Mouse (Mus musculus) erythroblast, embryonic 14.5 days (primary cell): ENCODE measurements around the gene Tube1. TPM values are rescaled to one million over a fixed set of nuclear protein-coding genes. Genes with fewer than 3 reads are reported as not detected.
"Not testable (repeated sequence)": the region's sequence is repeated elsewhere in the genome, so short reads cannot be mapped to it uniquely, and the experiment has no call there.

Experiments
- H3K27me3 ChIP-seq: 2 replicates; pipeline ENCODE4 v1.6.1; 2012; ENCODE audit warnings: inconsistent platforms; ENCODE audit not compliant: control insufficient read depth
- H3K36me3 ChIP-seq: 2 replicates; pipeline ENCODE4 v1.6.1; 2012; ENCODE audit warnings: mild to moderate bottlenecking, inconsistent platforms; ENCODE audit not compliant: control insufficient read depth
- H3K4me1 ChIP-seq: 2 replicates; pipeline ENCODE4 v1.6.1; 2012; ENCODE audit warnings: inconsistent platforms; ENCODE audit not compliant: control insufficient read depth
- H3K4me3 ChIP-seq: replicated peaks from 2 replicates; pipeline ENCODE3; 2012; ENCODE audit warnings: moderate library complexity, mild to moderate bottlenecking, inconsistent platforms
- H3K9me3 ChIP-seq: 2 replicates; pipeline ENCODE4 v1.6.1; 2012; ENCODE audit warnings: low read length, inconsistent platforms, mixed read lengths; ENCODE audit not compliant: control insufficient read depth
- GATA1 ChIP-seq: IDR thresholded peaks from 2 replicates; pipeline ENCODE4 v1.6.1; 2012; ENCODE audit warnings: low read length, inconsistent platforms, mixed read lengths
- TAL1 ChIP-seq: IDR thresholded peaks from 3 replicates; pipeline ENCODE4 v1.6.1; 2012; ENCODE audit warnings: low read length, inconsistent platforms, mixed read lengths
- polyA plus RNA-seq: library from polyadenylated mRNA; stranded (reverse); fragments of >175 nt; gene quantifications from 2 replicates; pipeline ENCODE4 v1.2.3, GENCODE M21; 2012

The Tube1 gene
- polyA plus RNA-seq, 1 experiment, result 0.07 TPM

DNA sequence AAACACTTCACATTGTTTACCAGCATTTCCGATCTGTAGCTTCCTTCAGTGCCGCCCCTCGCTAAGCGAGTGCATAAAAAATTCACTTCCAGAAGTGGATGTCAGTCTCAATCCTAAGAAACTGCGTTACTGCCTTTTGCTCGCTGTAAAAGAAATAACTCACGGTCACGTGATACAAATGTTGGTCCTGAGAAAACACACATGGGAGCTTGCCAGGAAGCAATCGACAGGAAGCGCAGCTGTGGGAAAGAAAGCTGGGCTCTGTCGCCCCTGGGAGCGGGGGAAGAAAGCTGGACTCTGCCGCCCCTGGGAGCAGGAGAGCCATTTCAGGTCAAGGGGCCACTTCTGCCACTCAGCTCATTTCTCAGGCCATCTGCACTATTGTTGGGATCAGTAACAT, 39.3 kb downstream of the Tube1 start:
- Histone ChIP-seq H3K36me3 (no peaks in the 10 kb centered on the region), H3K27me3 (peaks cover 6% of the 10 kb centered on the region), H3K9me3 (no peaks in the 10 kb centered on the region), H3K4me1 (peaks cover 14% of the 10 kb centered on the region), H3K4me3 (no peak overlapping the region)
- TF ChIP-seq TAL1 (no peak), GATA1 (no peak)

DNA sequence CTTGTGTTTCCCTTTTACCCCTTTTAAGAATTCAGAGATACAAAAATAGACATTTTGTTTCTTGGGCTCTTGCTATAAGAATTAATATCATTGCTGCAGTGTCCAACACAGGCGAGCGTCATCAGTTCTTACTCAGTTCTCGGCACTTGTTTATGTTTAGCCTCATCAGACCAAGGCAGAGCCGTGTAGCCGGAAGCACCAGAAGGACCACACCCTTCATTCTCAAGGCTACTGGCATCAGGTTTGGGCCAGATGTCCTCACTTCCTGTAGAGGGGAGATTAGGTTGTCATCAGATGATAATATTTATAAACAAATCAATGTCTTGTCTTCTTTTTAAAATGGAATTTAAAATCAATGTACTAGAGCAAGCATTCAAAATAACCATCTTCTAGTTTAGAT, 43.2 kb downstream of the Tube1 start:
- Histone ChIP-seq H3K4me3 (no peak overlapping the region), H3K27me3 (no peaks in the 10 kb centered on the region), H3K4me1 (peaks cover 1% of the 10 kb centered on the region), H3K9me3 (no peaks in the 10 kb centered on the region), H3K36me3 (no peaks in the 10 kb centered on the region)
- TF ChIP-seq TAL1 (no peak), GATA1 (no peak)

DNA sequence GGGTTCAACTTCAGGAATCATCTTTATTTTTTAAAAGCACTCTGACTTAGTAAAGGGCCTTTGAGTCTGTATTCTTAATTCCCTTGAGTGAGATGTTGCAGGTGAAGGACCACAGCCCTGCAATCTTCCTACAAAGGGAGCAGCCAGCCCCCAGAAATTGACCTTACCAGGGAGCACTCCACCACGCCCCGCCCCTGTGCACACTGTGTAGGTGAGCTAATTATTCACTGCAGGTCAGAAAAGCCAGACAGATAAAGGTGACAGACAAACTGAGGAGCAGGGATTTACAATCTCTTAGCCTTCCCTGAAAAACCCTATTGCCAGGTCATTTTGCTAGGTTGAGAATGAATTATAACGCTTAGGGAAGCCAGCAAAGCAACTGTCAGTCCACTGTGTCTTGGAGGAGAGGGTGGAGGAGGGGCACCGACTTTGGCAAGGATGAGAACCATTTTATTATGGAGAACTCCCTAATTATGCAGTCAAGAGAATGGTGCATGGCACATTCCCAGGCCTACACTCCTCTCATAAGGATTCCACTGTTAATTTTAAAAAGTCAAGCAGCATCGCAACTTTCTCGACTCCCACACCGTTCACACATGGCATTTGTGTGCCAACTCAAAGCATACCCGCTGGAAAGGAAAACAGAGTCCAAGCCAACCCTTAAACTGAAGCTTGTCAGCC, 51.2 kb downstream of the Tube1 start:
- H3K4me3 ChIP-seq, result no peak overlapping the region
- no peak for TF ChIP-seq GATA1
- no peak for TF ChIP-seq TAL1
- H3K9me3 ChIP-seq, result no peaks in the 10 kb centered on the region
- H3K36me3 ChIP-seq, result no peaks in the 10 kb centered on the region
- no peaks in the 10 kb centered on the region for H3K27me3 ChIP-seq
- H3K4me1 ChIP-seq, result no peaks in the 10 kb centered on the region

DNA sequence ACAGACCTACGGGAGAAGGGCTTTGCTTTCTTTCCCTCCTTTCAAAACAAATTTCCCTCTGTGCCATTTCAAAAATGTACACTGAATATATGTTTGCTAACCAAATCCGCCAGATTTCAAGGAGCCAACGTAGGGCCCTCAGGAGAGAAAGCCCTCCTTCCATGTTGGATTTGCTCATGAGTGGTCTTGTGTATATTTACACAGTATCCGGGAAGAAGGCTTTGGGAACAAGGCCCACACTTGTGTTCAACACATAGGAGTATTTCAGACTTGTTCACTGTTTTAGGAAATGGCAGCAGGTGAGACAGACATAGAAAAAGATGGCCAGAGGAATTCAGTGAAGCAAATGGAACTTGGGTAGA, 51.8 kb downstream of the Tube1 start:
- H3K27me3 ChIP-seq, result no peaks in the 10 kb centered on the region
- no peaks in the 10 kb centered on the region for H3K36me3 ChIP-seq
- TF ChIP-seq GATA1, result no peak
- TF ChIP-seq TAL1, result no peak
- no peaks in the 10 kb centered on the region for H3K4me1 ChIP-seq
- H3K4me3 ChIP-seq, result no peak overlapping the region
- H3K9me3 ChIP-seq, result no peaks in the 10 kb centered on the region

DNA sequence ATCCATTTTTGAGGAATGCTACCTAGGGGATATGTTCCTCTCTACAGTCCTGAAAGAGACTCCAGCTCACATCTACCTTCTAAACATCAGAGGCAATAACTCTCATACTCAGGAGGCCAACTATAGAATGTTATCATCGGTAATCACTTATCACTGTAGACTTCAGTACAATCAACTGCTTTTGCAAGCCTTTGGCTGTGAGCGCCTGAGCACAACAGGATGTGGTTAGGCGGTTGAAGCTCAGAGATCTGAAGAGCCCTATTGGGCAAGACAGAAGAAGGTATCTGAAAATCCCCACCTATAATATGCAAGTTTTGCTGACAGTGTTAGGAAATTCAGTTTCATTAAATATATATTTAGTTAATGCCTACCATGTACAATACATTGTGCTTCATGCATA, 58.9 kb downstream of the Tube1 start:
- no peaks in the 10 kb centered on the region for H3K4me1 ChIP-seq
- TF ChIP-seq TAL1, result no peak
- TF ChIP-seq GATA1, result no peak
- 0 out of 2 replicates have a peak, but pooled peaks cover 3% of the 10 kb centered on the region for H3K9me3 ChIP-seq
- no peak overlapping the region for H3K4me3 ChIP-seq
- H3K36me3 ChIP-seq, result no peaks in the 10 kb centered on the region
- H3K27me3 ChIP-seq, result no peaks in the 10 kb centered on the region

DNA sequence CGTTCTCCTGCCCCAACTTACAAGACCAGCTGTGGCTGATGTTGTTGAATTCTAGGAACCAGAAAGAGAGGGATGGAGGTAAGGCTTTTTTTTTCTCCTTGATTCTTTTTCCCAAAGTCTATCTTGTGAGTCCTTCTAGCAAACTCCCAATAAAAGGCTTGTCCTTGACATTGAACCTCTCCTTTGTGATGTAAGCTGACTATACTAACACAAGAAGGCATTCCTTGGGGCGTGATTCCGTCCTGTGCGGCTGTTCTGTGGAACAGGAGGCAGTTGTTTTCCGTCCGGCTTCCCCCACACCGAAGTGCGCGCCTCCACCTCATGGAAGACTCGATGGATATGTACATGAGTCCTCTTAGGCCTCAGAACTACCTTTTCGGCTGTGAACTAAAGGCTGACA, 64.4 kb downstream of the Tube1 start:
- not testable (repeated sequence) for H3K9me3 ChIP-seq

More for the DNA sequence above, 64.4 kb downstream of the Tube1 start:
- H3K36me3 ChIP-seq, H3K4me3 ChIP-seq, H3K4me1 ChIP-seq, H3K27me3 ChIP-seq: not testable (repeated sequence)

Other genes starting within 250 kb of the Tube1 start
- gene Lama4, start 168.5 kb upstream of the Tube1 start, polyA plus RNA-seq, result not detected in 2 replicates
- 0.12 TPM in 1 of 2 replicates, not detected in the other for gene Fam229b, start 62 bp upstream of the Tube1 start, polyA plus RNA-seq
- gene Ccn6, start 29.8 kb downstream of the Tube1 start, polyA plus RNA-seq, result not detected in 2 replicates
- gene Fyn, start 234.9 kb downstream of the Tube1 start, polyA plus RNA-seq, result 1.1 and 1.6 TPM in 2 replicates